Comparison of ENCODE assay signal across 9 mouse cellular contexts in the genomic region with DNA sequence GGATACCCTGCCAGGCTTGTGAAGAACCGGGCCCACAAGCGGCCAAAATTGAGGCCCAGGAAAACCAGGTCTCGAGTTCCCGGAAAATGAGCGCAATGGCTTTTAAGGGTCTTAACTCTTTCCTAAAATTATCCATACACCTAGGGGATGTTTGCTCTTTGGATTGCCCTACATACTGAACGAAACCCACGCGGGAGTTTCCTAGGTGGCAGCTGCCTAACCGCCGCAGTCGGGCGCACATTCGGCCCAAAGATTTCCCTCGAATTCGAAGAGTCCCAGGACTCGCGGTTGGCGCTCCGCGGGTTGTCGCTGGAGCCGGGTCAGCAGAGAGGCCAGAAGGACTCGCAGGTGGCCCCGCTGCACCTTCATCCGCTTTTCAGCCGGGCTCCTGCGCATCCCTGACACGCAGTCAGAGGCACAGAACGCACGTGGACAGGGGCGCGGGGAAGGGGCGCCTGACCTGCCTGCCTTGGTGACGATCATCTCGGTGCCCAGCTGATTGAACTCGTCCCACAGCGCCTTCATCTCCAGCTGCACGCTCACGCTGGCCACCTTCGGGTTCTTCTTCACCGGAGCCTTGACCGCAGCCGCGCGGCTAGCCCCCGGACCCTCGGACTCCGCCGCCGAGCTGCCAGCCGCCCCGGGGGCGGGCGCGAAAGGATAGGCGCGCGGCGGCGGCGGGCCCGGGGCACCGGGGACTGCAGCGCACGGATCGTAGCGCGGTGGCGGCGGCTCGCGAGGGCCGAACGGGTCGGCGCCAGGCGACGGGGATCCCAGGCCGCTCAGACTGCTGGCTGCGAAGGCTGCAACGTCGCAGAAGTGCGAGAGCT. TPM values are rescaled to one million over a fixed set of nuclear protein-coding genes. Genes with fewer than 3 reads are reported as not detected.
A peak's percentile ranks its signal among the peaks of the same experiment; 100 is the strongest.
DNase-seq lines count a peak whose midpoint lies in the region; ATAC-seq and TF ChIP-seq lines count a peak whose summit lies in the region.
"Had no signal": no experiment of that assay in that cellular context is flagged by ENCODE, and none has a peak within 500 bp of the region (broad histone marks: within the 10 kb centered on the region; RNA-seq: fewer than 3 reads in every experiment).

No protein-coding gene starts in this region.

- no peak for DNase-seq in kidney, adult 2 months
- DNase-seq in kidney, postnatal 25 days, result no peak
- peak; percentile 58 for DNase-seq in embryo, embryonic 11 days
- no peak for DNase-seq in hindbrain, embryonic 14.5 days (ENCODE audit: low spot score)
- DNase-seq in right cerebral cortex, postnatal 10 days (ENCODE audit: low spot score in 2 of 2), result no peak
- no peak for DNase-seq in Muller cell, postnatal 12 days (ENCODE audit: inconsistent ontology term)

- peak overlapping the region; percentile 53 for H3K4me2 ChIP-seq in hindbrain, embryonic 14.5 days (replicated peaks)
- peak overlapping the region; percentile 58 for H3K4me2 ChIP-seq in midbrain, embryonic 16.5 days (ENCODE audit: low read length)

- no peak for TF ChIP-seq POLR2A in kidney, adult 2 months (IDR thresholded peaks at IDR 0.05; ENCODE audit: low read depth, low read length)

- peak overlapping the region; percentile 30 for H3K4me3 ChIP-seq in kidney, adult 2 months (ENCODE audit: insufficient read depth, low read depth, low read length)
- peak overlapping the region; percentile 33 for H3K4me3 ChIP-seq in hindbrain, embryonic 14.5 days (replicated peaks; ENCODE audit: low read length)
- peak overlapping the region; percentile 35 for H3K4me3 ChIP-seq in midbrain, embryonic 16.5 days (ENCODE audit: low read depth, low read length)

- H3K9ac ChIP-seq in hindbrain, embryonic 14.5 days, result peak overlapping the region; percentile 40
- H3K9ac ChIP-seq in midbrain, embryonic 16.5 days (ENCODE audit: low read depth, low read length), result peak overlapping the region; percentile 11; the same call in 1 of the 2 replicates

- TF ChIP-seq CTCF in kidney, adult 2 months (conservative IDR thresholded peaks at IDR 0.05; ENCODE audit: insufficient read depth, insufficient read length, low read depth, low read length), result no peak

- ATAC-seq in hindbrain, embryonic 14.5 days (ENCODE audit: low FRiP score), result no peak
- no peak for ATAC-seq in midbrain, embryonic 16.5 days
- no peak for ATAC-seq in frontal cortex, adult (ENCODE audit: low TSS enrichment)

- no peaks in the 10 kb centered on the region for H3K36me3 ChIP-seq in kidney, adult 2 months (ENCODE audit: control insufficient read depth, insufficient read depth, low read length)
- no peaks in the 10 kb centered on the region for H3K36me3 ChIP-seq in hindbrain, embryonic 14.5 days (replicated peaks; ENCODE audit: control insufficient read depth, insufficient read depth)
- no peaks in the 10 kb centered on the region for H3K36me3 ChIP-seq in midbrain, embryonic 16.5 days (ENCODE audit: control insufficient read depth, insufficient read depth, low read length)
- H3K36me3 ChIP-seq: G1E had no signal

- H3K9me3 ChIP-seq in hindbrain, embryonic 14.5 days (ENCODE audit: control insufficient read depth, low read length), result no peaks in the 10 kb centered on the region
- H3K9me3 ChIP-seq in midbrain, embryonic 16.5 days (replicated peaks; ENCODE audit: control insufficient read depth, low read length, poor library complexity, severe bottlenecking), result no peaks in the 10 kb centered on the region

- no peak overlapping the region for H3K27ac ChIP-seq in kidney, adult 2 months (ENCODE audit: insufficient read depth, low read depth, low read length)
- H3K27ac ChIP-seq in hindbrain, embryonic 14.5 days, result no peak overlapping the region
- H3K27ac ChIP-seq in midbrain, embryonic 16.5 days (ENCODE audit: low read length), result no peak overlapping the region

- 10% methylated on average over 83 of the region's 83 CpGs for WGBS in kidney, adult 2 months
- 1% methylated on average over 81 of the region's 83 CpGs for WGBS in hindbrain, embryonic 14.5 days
- WGBS in midbrain, embryonic 16.5 days, result 1% methylated on average over 66 of the region's 83 CpGs

- peaks cover 10% of the 10 kb centered on the region for H3K27me3 ChIP-seq in kidney, adult 2 months (replicated peaks; ENCODE audit: control insufficient read depth, insufficient read depth, low read length)
- H3K27me3 ChIP-seq in hindbrain, embryonic 14.5 days (ENCODE audit: control insufficient read depth, insufficient read depth, low read length), result peaks cover 93% of the 10 kb centered on the region
- peaks cover 79% of the 10 kb centered on the region for H3K27me3 ChIP-seq in midbrain, embryonic 16.5 days (ENCODE audit: control insufficient read depth, insufficient read depth, low read depth, low read length)

- H3K4me1 ChIP-seq in kidney, adult 2 months (ENCODE audit: control insufficient read depth, insufficient read depth, low read length), result no peaks in the 10 kb centered on the region
- H3K4me1 ChIP-seq in hindbrain, embryonic 14.5 days (replicated peaks; ENCODE audit: control insufficient read depth, insufficient read depth, low read length), result peaks cover 24% of the 10 kb centered on the region
- H3K4me1 ChIP-seq in midbrain, embryonic 16.5 days (ENCODE audit: control insufficient read depth, insufficient read depth, low read length), result peaks cover 29% of the 10 kb centered on the region

RNA-seq across cellular contexts. Expression of a gene that starts 4.2 kb away (rescaled TPM):
- 0.15 and 1.7 TPM in 2 replicates for polyA plus RNA-seq in kidney, adult 2 months (2012; rRNA removed)
- polyA plus RNA-seq in hindbrain, embryonic 14.5 days (2014; fragmentation: Nextera tagmentation; extraction: Ambion mirVana), result 0.94 and 1.2 TPM in 2 replicates
- 0.33 and 0.66 TPM in 2 replicates for polyA plus RNA-seq in midbrain, embryonic 16.5 days (2015; fragmentation: Nextera tagmentation; extraction: Ambion mirVana)
- polyA plus RNA-seq: G1E had no signal

RNA-seq across cellular contexts. Expression of a gene that starts 35.9 kb away (rescaled TPM):
- polyA plus RNA-seq in kidney, adult 2 months (2012; rRNA removed), result 0.34 and 0.69 TPM in 2 replicates
- polyA plus RNA-seq in hindbrain, embryonic 14.5 days (2014; fragmentation: Nextera tagmentation; extraction: Ambion mirVana), result 13.7 and 16.7 TPM in 2 replicates
- polyA plus RNA-seq in midbrain, embryonic 16.5 days (2015; fragmentation: Nextera tagmentation; extraction: Ambion mirVana), result 9.4 and 9.8 TPM in 2 replicates

RNA-seq across cellular contexts. Expression of a gene that starts 39.9 kb away (rescaled TPM):
- polyA plus RNA-seq in kidney, adult 2 months (2012; rRNA removed), result 1.1 and 1.4 TPM in 2 replicates
- polyA plus RNA-seq in hindbrain, embryonic 14.5 days (2014; fragmentation: Nextera tagmentation; extraction: Ambion mirVana), result 6.9 and 10.1 TPM in 2 replicates
- 23.3 and 24.6 TPM in 2 replicates for polyA plus RNA-seq in midbrain, embryonic 16.5 days (2015; fragmentation: Nextera tagmentation; extraction: Ambion mirVana)
- polyA plus RNA-seq: G1E had no signal

RNA-seq across cellular contexts. Expression of a gene that starts 43.5 kb away (rescaled TPM):
- 3.1 and 3.8 TPM in 2 replicates for polyA plus RNA-seq in kidney, adult 2 months (2012; rRNA removed)
- 192 and 218 TPM in 2 replicates for polyA plus RNA-seq in hindbrain, embryonic 14.5 days (2014; fragmentation: Nextera tagmentation; extraction: Ambion mirVana)
- 240 and 262 TPM in 2 replicates for polyA plus RNA-seq in midbrain, embryonic 16.5 days (2015; fragmentation: Nextera tagmentation; extraction: Ambion mirVana)
- polyA plus RNA-seq: G1E had no signal
